Mouse (Mus musculus) liver, embryonic 11.5 days (tissue): ENCODE results near the gene Ipo9. TPM values are rescaled to one million over a fixed set of nuclear protein-coding genes. Genes with fewer than 3 reads are reported as not detected.

Experiments used
- ATAC-seq: fragments of 200-750 bp; cut with Nextera tagmentation; replicated peaks from 2 replicates; pipeline ENCODE4 v1.8.0; 2017; ENCODE audit warnings: moderate number of reproducible peaks, mild to moderate bottlenecking, moderate TSS enrichment, moderate library complexity; ENCODE audit not compliant: low FRiP score
- DNase-seq: peaks from one replicate; pipeline ENCODE4 v3.0.0-alpha.2; 2017; ENCODE audit warnings: low spot score
- H3K27ac ChIP-seq: fragments of 300-500 bp; sonication (generic); 2 replicates; pipeline ENCODE4 v1.5.1; 2014; ENCODE audit warnings: mild to moderate bottlenecking, low read depth, low read length, control low read depth
- H3K27me3 ChIP-seq: fragments of 300-500 bp; sonication (generic); replicated peaks from 2 replicates; pipeline ENCODE4 v1.6.1; 2014; ENCODE audit warnings: low read length, mixed read lengths; ENCODE audit not compliant: control insufficient read depth, insufficient read depth
- H3K36me3 ChIP-seq: fragments of 300-500 bp; sonication (generic); 2 replicates; pipeline ENCODE4 v1.6.1; 2014; ENCODE audit warnings: mild to moderate bottlenecking, low read length, moderate library complexity, mixed read lengths; ENCODE audit not compliant: control insufficient read depth, insufficient read depth
- H3K4me1 ChIP-seq: fragments of 300-500 bp; sonication (generic); replicated peaks from 2 replicates; pipeline ENCODE4 v1.6.1; 2014; ENCODE audit warnings: low read length, mixed read lengths; ENCODE audit not compliant: control insufficient read depth, insufficient read depth
- H3K4me2 ChIP-seq: fragments of 300-500 bp; sonication (generic); 2 replicates; pipeline ENCODE4 v1.6.1; 2014; ENCODE audit warnings: mild to moderate bottlenecking, control low read depth, moderate library complexity
- H3K4me3 ChIP-seq: fragments of 300-500 bp; sonication (generic); 2 replicates; pipeline ENCODE4 v1.5.1; 2014; ENCODE audit warnings: low read depth, low read length, control low read depth
- H3K9ac ChIP-seq: fragments of 300-500 bp; sonication (generic); 2 replicates; pipeline ENCODE4 v1.6.1; 2014; ENCODE audit warnings: low read depth, low read length, control low read depth
- H3K9me3 ChIP-seq: fragments of 300-500 bp; sonication (generic); 2 replicates; pipeline ENCODE4 v1.6.1; 2016; ENCODE audit warnings: low read length, inconsistent platforms, mixed read lengths; ENCODE audit not compliant: control insufficient read depth
- WGBS: fragments of 180-500 bp; shearing (Covaris S2); extraction: QIAGEN DNeasy Blood & Tissue Kit; methylation state at CpG from one replicate; pipeline ENCODE4 v1.1.7; 2014; 5-methylcytosine and 5-hydroxymethylcytosine counted together
- microRNA-seq: library from miRNA; unstranded; fragments of <30 nt; microRNA quantifications from one replicate; pipeline ENCODE4, GENCODE M21; 2017; ENCODE audit warnings: borderline number of aligned reads
- polyA plus RNA-seq: library from polyadenylated mRNA; unstranded; fragments of >200 nt; fragmentation: Nextera tagmentation; extraction: Ambion mirVana; gene quantifications from 2 replicates; pipeline ENCODE4 v1.2.1, GENCODE M21; 2014

Gene Ipo9
- polyA plus RNA-seq, 1 experiment from 2014 or later: 77.0 TPM

- no peaks in the 10 kb centered on the region for H3K27me3 ChIP-seq
- H3K9ac ChIP-seq: no peak overlapping the region
- WGBS: 33% methylated on average over 2 of the region's 2 CpGs
- no peak for DNase-seq
- no peak for ATAC-seq
- H3K4me1 ChIP-seq: no peaks in the 10 kb centered on the region
- no peak overlapping the region for H3K4me2 ChIP-seq
- H3K27ac ChIP-seq: no peak overlapping the region
- H3K4me3 ChIP-seq: no peak overlapping the region
- H3K36me3 ChIP-seq: no peaks in the 10 kb centered on the region
- H3K9me3 ChIP-seq: no peaks in the 10 kb centered on the region
Measured at GRCm38 (mm10) chr1:135359071-135359470, 71.2 kb downstream of the Ipo9 start.

- Histone ChIP-seq H3K27me3 (no peaks in the 10 kb centered on the region), H3K4me3 (no peak overlapping the region), H3K9me3 (no peaks in the 10 kb centered on the region), H3K4me2 (no peak overlapping the region), H3K9ac (no peak overlapping the region), H3K4me1 (no peaks in the 10 kb centered on the region), H3K36me3 (no peaks in the 10 kb centered on the region), H3K27ac (no peak overlapping the region)
- WGBS: 71% methylated on average over 3 of the region's 3 CpGs
- DNase-seq: no peak
- no peak for ATAC-seq
Measured at GRCm38 (mm10) chr1:135351953-135352352, 78.3 kb downstream of the Ipo9 start.

GRCm38 (mm10) chr1:135347498-135348169 is 82.7 kb downstream of the Ipo9 start:
- Histone ChIP-seq H3K9ac (no peak overlapping the region), H3K27me3 (no peaks in the 10 kb centered on the region), H3K27ac (no peak overlapping the region), H3K4me1 (no peaks in the 10 kb centered on the region), H3K36me3 (no peaks in the 10 kb centered on the region), H3K4me3 (no peak overlapping the region), H3K9me3 (no peaks in the 10 kb centered on the region), H3K4me2 (no peak overlapping the region)
- ATAC-seq (no peak), DNase-seq (no peak)
- 54% methylated on average over 4 of the region's 4 CpGs for WGBS

- Histone ChIP-seq H3K4me2 (no peak overlapping the region), H3K36me3 (no peaks in the 10 kb centered on the region), H3K27me3 (no peaks in the 10 kb centered on the region), H3K4me1 (no peaks in the 10 kb centered on the region), H3K9ac (no peak overlapping the region), H3K27ac (no peak overlapping the region), H3K4me3 (no peak overlapping the region), H3K9me3 (no peaks in the 10 kb centered on the region)
- 60% methylated on average over 3 of the region's 3 CpGs for WGBS
- DNase-seq (no peak), ATAC-seq (no peak)
Measured at GRCm38 (mm10) chr1:135346891-135347290, 83.4 kb downstream of the Ipo9 start.

- H3K9ac ChIP-seq: no peak overlapping the region
- no peaks in the 10 kb centered on the region for H3K27me3 ChIP-seq
- no peaks in the 10 kb centered on the region for H3K36me3 ChIP-seq
- H3K27ac ChIP-seq: no peak overlapping the region
- WGBS: 55% methylated on average over 4 of the region's 4 CpGs
- H3K4me1 ChIP-seq: no peaks in the 10 kb centered on the region
- H3K4me2 ChIP-seq: no peak overlapping the region
- H3K4me3 ChIP-seq: no peak overlapping the region
- H3K9me3 ChIP-seq: no peaks in the 10 kb centered on the region
- DNase-seq (no peak), ATAC-seq (no peak)
Measured at GRCm38 (mm10) chr1:135344026-135344425, 86.3 kb downstream of the Ipo9 start.

GRCm38 (mm10) chr1:135341947-135342346 is 88.4 kb downstream of the Ipo9 start:
- Histone ChIP-seq H3K4me2 (no peak overlapping the region), H3K36me3 (no peaks in the 10 kb centered on the region), H3K4me3 (no peak overlapping the region), H3K4me1 (no peaks in the 10 kb centered on the region), H3K9me3 (no peaks in the 10 kb centered on the region), H3K9ac (no peak overlapping the region), H3K27me3 (no peaks in the 10 kb centered on the region), H3K27ac (no peak overlapping the region)
- DNase-seq (no peak), ATAC-seq (no peak)
- WGBS: 80% methylated on average over 8 of the region's 8 CpGs

Small RNAs within 50 kb of the gene (microRNA-seq; reads per million reads assigned to microRNA genes)
- not detected for gene Mir1231

Other genes starting within 250 kb of the Ipo9 start
- gene Elf3, start 171.9 kb downstream of the Ipo9 start, polyA plus RNA-seq: 2.0 and 2.4 TPM in 2 replicates
- gene Rnpep, start 146.4 kb downstream of the Ipo9 start, polyA plus RNA-seq: 64.5 and 67.4 TPM in 2 replicates
- gene Timm17a, start 116.7 kb downstream of the Ipo9 start, polyA plus RNA-seq: 258 and 269 TPM in 2 replicates
- gene Lmod1, start 105.7 kb downstream of the Ipo9 start, polyA plus RNA-seq: 0.16 TPM in 2 replicates
- gene Shisa4, start 55.3 kb downstream of the Ipo9 start, polyA plus RNA-seq: 9.3 and 10.1 TPM in 2 replicates
- gene Nav1, start 176.8 kb upstream of the Ipo9 start, polyA plus RNA-seq: 8.8 and 8.9 TPM in 2 replicates